9 mouse cellular contexts compared by ENCODE assay signal in genomic region chr6:125030532-125030931, GRCm38 (mm10). TPM values are rescaled to one million over a fixed set of nuclear protein-coding genes. Genes with fewer than 3 reads are reported as not detected.
DNase-seq lines count a peak whose midpoint lies in the region; ATAC-seq and TF ChIP-seq lines count a peak whose summit lies in the region.
"Not testable (repeated sequence)": the region's sequence is repeated elsewhere in the genome, so short reads cannot be mapped to it uniquely, and the experiment has no call there.
"Had no signal": no experiment of that assay in that cellular context is flagged by ENCODE, and none has a peak within 500 bp of the region (broad histone marks: within the 10 kb centered on the region; RNA-seq: fewer than 3 reads in every experiment).

No protein-coding gene starts in this region.

- WGBS in embryonic facial prominence, embryonic 14.5 days, result 25% methylated on average over 5 of the region's 9 CpGs

- H3K36me3 ChIP-seq in G1E (replicated peaks), result peaks cover 97% of the 10 kb centered on the region
- peaks cover 88% of the 10 kb centered on the region for H3K36me3 ChIP-seq in embryonic facial prominence, embryonic 14.5 days (ENCODE audit: control insufficient read depth, insufficient read depth, low read length)

- H3K27me3 ChIP-seq in G1E (ENCODE audit: insufficient read depth, low read length); embryonic facial prominence, embryonic 14.5 days (replicated peaks; ENCODE audit: control insufficient read depth, insufficient read depth, low read length): not testable (repeated sequence)

- peak; percentile 93 for TF ChIP-seq CTCF in G1E (IDR thresholded peaks at IDR 0.05; ENCODE audit: low read depth, low read length)

- not testable (repeated sequence) for DNase-seq in G1E (ENCODE audit: low spot score); embryonic facial prominence, embryonic 14.5 days (ENCODE audit: low spot score)
- peak; percentile 47 for DNase-seq in brain, adult 2 months (ENCODE audit: low read depth, low spot score)
- DNase-seq in heart, postnatal 10 days, result peak; percentile 26 to 75
- DNase-seq in kidney, postnatal 25 days, result peak; percentile 36 to 41
- DNase-seq in lung, postnatal 10 days, result peak; percentile 70
- peak; percentile 56 for DNase-seq in ovary, postnatal 36 days (ENCODE audit: low spot score)
- DNase-seq in thymus, postnatal 4 days, result peak; percentile 92

- intact Hi-C loops in heart, postnatal 10 days (cut with DNase I), result loop anchor here (5.0 kb wide), 1 partner anchor 128 kb away; no protein-coding TSS in a partner anchor

- H3K4me3 ChIP-seq in G1E (ENCODE audit: low read depth, low read length); embryonic facial prominence, embryonic 14.5 days (ENCODE audit: low read depth, low read length): not testable (repeated sequence)

- not testable (repeated sequence) for H3K4me1 ChIP-seq in G1E (ENCODE audit: insufficient read depth, low read depth, low read length); embryonic facial prominence, embryonic 14.5 days (ENCODE audit: control insufficient read depth, insufficient read depth, low read length)

- not testable (repeated sequence) for ATAC-seq in G1E (ENCODE audit: extremely low read depth, insufficient number of reproducible peaks, low FRiP score, poor library complexity, severe bottlenecking)
- ATAC-seq in embryonic facial prominence, embryonic 14.5 days (ENCODE audit: low read depth), result peak; percentile 27; the same call in 1 of the 2 replicates

- not testable (repeated sequence) for H3K4me2 ChIP-seq in embryonic facial prominence, embryonic 14.5 days (ENCODE audit: low read depth, low read length)

- not testable (repeated sequence) for H3K9ac ChIP-seq in embryonic facial prominence, embryonic 14.5 days (ENCODE audit: low read depth, low read length)

- H3K27ac ChIP-seq in embryonic facial prominence, embryonic 14.5 days (replicated peaks; ENCODE audit: low read depth, low read length), result not testable (repeated sequence)

- not testable (repeated sequence) for H3K9me3 ChIP-seq in G1E (replicated peaks); embryonic facial prominence, embryonic 14.5 days (ENCODE audit: control insufficient read depth, low read length)

RNA-seq across cellular contexts. Expression of gene Ing4, which starts 9.0 kb away (rescaled TPM):
- total RNA-seq in G1E (2014; fragmentation: Nextera tagmentation) (36.2 and 37.5 TPM in 2 replicates), G1E (2017) (99.6 and 118 TPM in 2 replicates)
- 14.3 and 14.6 TPM in 2 replicates for polyA plus RNA-seq in G1E (2012)
- 99.0 and 112 TPM in 2 replicates for polyA plus RNA-seq in embryonic facial prominence, embryonic 14.5 days (2014; fragmentation: Nextera tagmentation; extraction: Ambion mirVana)
- 10 to 100 TPM; 41.8 to 47.3 TPM for total RNA-seq in heart, postnatal 10 days (2021)

RNA-seq across cellular contexts. Expression of gene Acrbp, which starts 19.0 kb away (rescaled TPM):
- total RNA-seq in G1E (2014; fragmentation: Nextera tagmentation) (11.8 and 16.1 TPM in 2 replicates), G1E (2017) (4.7 and 8.1 TPM in 2 replicates)
- 6.4 and 9.4 TPM in 2 replicates for polyA plus RNA-seq in G1E (2012)
- polyA plus RNA-seq in embryonic facial prominence, embryonic 14.5 days (2014; fragmentation: Nextera tagmentation; extraction: Ambion mirVana), result 8.3 and 9.9 TPM in 2 replicates
- total RNA-seq in heart, postnatal 10 days (2021), result 1 to 10 TPM; 2.1 to 2.8 TPM

RNA-seq across cellular contexts. Expression of gene Zfp384, which starts 21.6 kb away (rescaled TPM):
- total RNA-seq in G1E (2014; fragmentation: Nextera tagmentation) (71.2 and 79.6 TPM in 2 replicates), G1E (2017) (22.9 and 25.7 TPM in 2 replicates)
- 51.7 and 52.8 TPM in 2 replicates for polyA plus RNA-seq in G1E (2012)
- 10.4 and 11.9 TPM in 2 replicates for polyA plus RNA-seq in embryonic facial prominence, embryonic 14.5 days (2014; fragmentation: Nextera tagmentation; extraction: Ambion mirVana)
- 10 to 100 TPM; 27.7 to 29.3 TPM for total RNA-seq in heart, postnatal 10 days (2021)

RNA-seq across cellular contexts. Expression of gene Pianp, which starts 34.0 kb away (rescaled TPM):
- not detected in 2 replicates for total RNA-seq in G1E (2014; fragmentation: Nextera tagmentation)
- not detected in 2 replicates for total RNA-seq in G1E (2017)
- polyA plus RNA-seq in G1E (2012), result not detected in 2 replicates
- polyA plus RNA-seq in embryonic facial prominence, embryonic 14.5 days (2014; fragmentation: Nextera tagmentation; extraction: Ambion mirVana), result 5.0 and 7.2 TPM in 2 replicates
- total RNA-seq in heart, postnatal 10 days (2021), result 1 to 10 TPM; 1.7 to 2.0 TPM
- polyA plus RNA-seq: heart, embryonic 11.5 days had no signal

RNA-seq across cellular contexts. Expression of gene Lpar5, which starts 37.2 kb away (rescaled TPM):
- total RNA-seq in G1E (2014; fragmentation: Nextera tagmentation) (0.83 and 2.3 TPM in 2 replicates), G1E (2017) (2.4 and 2.6 TPM in 2 replicates)
- 0.83 and 1.4 TPM in 2 replicates for polyA plus RNA-seq in G1E (2012)
- 1.1 and 1.4 TPM in 2 replicates for polyA plus RNA-seq in embryonic facial prominence, embryonic 14.5 days (2014; fragmentation: Nextera tagmentation; extraction: Ambion mirVana)
- total RNA-seq in heart, postnatal 10 days (2021), result under 1 TPM; 0.37 to 0.53 TPM
